Mouse (Mus musculus) limb, embryonic 12.5 days (tissue): ENCODE data around the gene Gpr156. TPM values are rescaled to one million over a fixed set of nuclear protein-coding genes. Genes with fewer than 3 reads are reported as not detected.
A peak's percentile ranks its signal among the peaks of the same experiment; 100 is the strongest.

Source experiments
- ATAC-seq: fragments of 200-750 bp; cut with Nextera tagmentation; 2 replicates; pipeline ENCODE4 v1.8.0; 2017; ENCODE audit warnings: low read depth, moderate TSS enrichment; ENCODE audit not compliant: insufficient number of reproducible peaks, insufficient read depth, low FRiP score, low TSS enrichment
- H3K27ac ChIP-seq: fragments of 300-500 bp; sonication (generic); 2 replicates; pipeline ENCODE4 v1.5.1; 2016; ENCODE audit warnings: mild to moderate bottlenecking, moderate library complexity
- H3K27me3 ChIP-seq: fragments of 300-500 bp; sonication (generic); 2 replicates; pipeline ENCODE4 v1.6.1; 2016; ENCODE audit warnings: mild to moderate bottlenecking, moderate library complexity
- H3K36me3 ChIP-seq: fragments of 300-500 bp; sonication (generic); 2 replicates; pipeline ENCODE4 v1.6.1; 2016; ENCODE audit warnings: mild to moderate bottlenecking, moderate library complexity
- H3K4me1 ChIP-seq: fragments of 300-500 bp; sonication (generic); replicated peaks from 2 replicates; pipeline ENCODE4 v1.6.1; 2016
- H3K4me2 ChIP-seq: fragments of 300-500 bp; sonication (generic); 2 replicates; pipeline ENCODE4 v1.6.1; 2016; ENCODE audit warnings: mild to moderate bottlenecking, moderate library complexity
- H3K4me3 ChIP-seq: fragments of 300-500 bp; sonication (generic); replicated peaks from 2 replicates; pipeline ENCODE4 v1.5.1; 2016; ENCODE audit warnings: mild to moderate bottlenecking
- H3K9ac ChIP-seq: fragments of 300-500 bp; sonication (generic); replicated peaks from 2 replicates; pipeline ENCODE4 v1.6.1; 2016; ENCODE audit warnings: mild to moderate bottlenecking, moderate library complexity
- H3K9me3 ChIP-seq: fragments of 300-500 bp; sonication (generic); 2 replicates; pipeline ENCODE4 v1.6.1; 2016; ENCODE audit warnings: mild to moderate bottlenecking, moderate library complexity
- WGBS: fragments of 180-500 bp; shearing (Covaris S2); methylation state at CpG from one replicate; pipeline ENCODE4 v1.1.7; 2016; 5-methylcytosine and 5-hydroxymethylcytosine counted together
- polyA plus RNA-seq: library from polyadenylated mRNA; unstranded; fragments of >200 nt; fragmentation: Nextera tagmentation; extraction: Ambion mirVana; gene quantifications from 2 replicates; pipeline ENCODE4 v1.2.1, GENCODE M21; 2016

The Gpr156 gene
- polyA plus RNA-seq, 1 experiment from 2014 or later = 1.5 TPM

DNA sequence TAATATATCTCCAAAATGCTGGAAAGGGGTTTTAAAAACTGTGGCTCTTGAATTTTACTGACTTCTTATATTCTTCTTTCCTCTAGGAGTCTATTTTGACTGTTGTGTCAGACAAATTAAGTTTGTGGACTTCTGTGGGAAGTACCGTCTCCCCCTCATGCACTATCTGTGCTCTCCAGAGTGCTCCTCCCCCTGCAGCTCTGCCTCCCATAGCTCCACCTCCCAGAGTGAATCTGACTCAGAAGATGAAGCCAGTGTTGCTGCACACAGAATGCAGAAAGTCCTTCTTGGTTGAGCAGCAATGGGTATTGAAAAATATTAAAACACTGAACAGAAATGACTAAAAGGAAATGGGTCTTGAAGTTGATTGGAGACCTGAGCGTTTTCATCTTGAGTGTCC lies 35.1 kb upstream of the Gpr156 start:
- ATAC-seq = no peak
- no peak overlapping the region for H3K9ac ChIP-seq
- H3K36me3 ChIP-seq = peaks cover 75% of the 10 kb centered on the region
- H3K4me3 ChIP-seq = no peak overlapping the region
- no peak overlapping the region for H3K27ac ChIP-seq
- H3K4me1 ChIP-seq = no peaks in the 10 kb centered on the region; the same call in 1 of the 2 replicates
- H3K27me3 ChIP-seq = no peaks in the 10 kb centered on the region
- WGBS = 89% methylated on average over 2 of the region's 2 CpGs
- H3K4me2 ChIP-seq = no peak overlapping the region
- H3K9me3 ChIP-seq = no peaks in the 10 kb centered on the region

- H3K9me3 ChIP-seq = no peaks in the 10 kb centered on the region; the same call in 1 of the 2 replicates
- H3K27me3 ChIP-seq = no peaks in the 10 kb centered on the region
- peaks cover 14% of the 10 kb centered on the region for H3K4me1 ChIP-seq
- no peak overlapping the region for H3K4me2 ChIP-seq
- 90% methylated on average over 3 of the region's 3 CpGs for WGBS
- H3K27ac ChIP-seq = no peak overlapping the region
- no peak overlapping the region for H3K9ac ChIP-seq
- no peak overlapping the region for H3K4me3 ChIP-seq
- ATAC-seq = no peak
- peaks cover 13% of the 10 kb centered on the region; the same call in 1 of the 2 replicates for H3K36me3 ChIP-seq
Measured at GRCm38 (mm10) chr16:37888986-37889385, 27.3 kb upstream of the Gpr156 start.

DNA sequence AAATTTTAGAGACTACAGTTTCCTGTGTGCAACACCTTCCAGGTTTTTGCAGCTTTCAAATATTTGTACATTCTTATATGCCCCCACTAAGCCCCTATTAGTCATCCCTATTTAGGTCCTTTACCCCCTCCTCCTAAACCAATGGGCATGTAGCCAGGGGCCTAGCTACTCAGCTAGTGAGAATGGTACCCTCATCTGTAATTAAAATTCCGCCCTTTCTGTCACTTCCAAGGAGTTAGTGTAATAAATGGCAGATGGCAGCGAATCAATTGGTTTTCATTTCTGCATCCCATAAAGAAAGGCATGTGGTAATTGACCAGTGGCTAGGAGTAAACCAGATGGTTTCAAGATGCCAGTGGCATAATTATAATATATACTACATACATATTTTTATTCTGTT lies 23.6 kb upstream of the Gpr156 start:
- Histone ChIP-seq H3K4me1 (peaks cover 19% of the 10 kb centered on the region), H3K4me2 (no peak overlapping the region), H3K9ac (no peak overlapping the region), H3K27me3 (no peaks in the 10 kb centered on the region), H3K36me3 (peaks cover 9% of the 10 kb centered on the region; the same call in 1 of the 2 replicates), H3K4me3 (no peak overlapping the region), H3K9me3 (no peaks in the 10 kb centered on the region; the same call in 1 of the 2 replicates), H3K27ac (peak overlapping the region; percentile 77; the same call in 1 of the 2 replicates)
- ATAC-seq = no peak
- WGBS = 16% methylated on average over 2 of the region's 2 CpGs

GRCm38 (mm10) chr16:37893381-37893780 lies 22.9 kb upstream of the Gpr156 start:
- H3K4me3 ChIP-seq = no peak overlapping the region
- H3K27ac ChIP-seq = peak overlapping the region; percentile 77
- WGBS = 43% methylated on average over 6 of the region's 6 CpGs
- H3K27me3 ChIP-seq = no peaks in the 10 kb centered on the region
- H3K4me1 ChIP-seq = peaks cover 24% of the 10 kb centered on the region
- peaks cover 9% of the 10 kb centered on the region; the same call in 1 of the 2 replicates for H3K36me3 ChIP-seq
- no peak overlapping the region for H3K4me2 ChIP-seq
- no peak for ATAC-seq
- H3K9me3 ChIP-seq = no peaks in the 10 kb centered on the region; the same call in 1 of the 2 replicates
- no peak overlapping the region for H3K9ac ChIP-seq

DNA sequence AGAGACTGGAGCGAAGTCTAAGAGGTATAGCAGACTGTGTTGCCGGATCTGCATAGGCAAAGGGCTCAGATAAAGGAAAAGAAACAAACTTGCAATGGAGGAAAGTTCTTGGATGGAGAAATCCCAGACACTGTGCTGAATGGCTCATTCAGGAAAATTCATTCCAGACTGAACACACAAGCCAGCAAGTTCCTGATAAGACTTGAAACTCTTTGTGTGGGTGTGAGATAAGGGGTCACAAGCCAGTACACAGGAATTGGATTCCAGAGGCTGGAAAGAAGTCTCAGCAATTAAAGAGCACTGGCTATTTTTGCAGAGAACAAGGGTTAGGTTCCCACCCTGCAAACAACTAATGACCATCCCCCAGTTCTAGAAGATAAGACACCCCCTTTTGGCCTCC lies 22.4 kb upstream of the Gpr156 start:
- H3K36me3 ChIP-seq = peaks cover 6% of the 10 kb centered on the region; the same call in 1 of the 2 replicates
- no peak for ATAC-seq
- H3K9me3 ChIP-seq = no peaks in the 10 kb centered on the region; the same call in 1 of the 2 replicates
- H3K27me3 ChIP-seq = no peaks in the 10 kb centered on the region
- no peak overlapping the region for H3K4me2 ChIP-seq
- H3K27ac ChIP-seq = no peak overlapping the region
- WGBS = 86% methylated on average over 2 of the region's 2 CpGs
- no peak overlapping the region for H3K9ac ChIP-seq
- no peak overlapping the region for H3K4me3 ChIP-seq
- H3K4me1 ChIP-seq = peaks cover 30% of the 10 kb centered on the region

GRCm38 (mm10) chr16:37898790-37899189 lies 17.5 kb upstream of the Gpr156 start:
- Histone ChIP-seq H3K27me3 (no peaks in the 10 kb centered on the region), H3K36me3 (no peaks in the 10 kb centered on the region), H3K9ac (no peak overlapping the region), H3K9me3 (no peaks in the 10 kb centered on the region), H3K27ac (peak overlapping the region; percentile 76), H3K4me1 (peaks cover 30% of the 10 kb centered on the region), H3K4me2 (no peak overlapping the region), H3K4me3 (no peak overlapping the region)
- WGBS = 70% methylated on average over 5 of the region's 5 CpGs
- no peak for ATAC-seq

GRCm38 (mm10) chr16:37899357-37899756 lies 16.9 kb upstream of the Gpr156 start:
- no peaks in the 10 kb centered on the region for H3K9me3 ChIP-seq
- ATAC-seq = peak; percentile 63; the same call in 1 of the 2 replicates
- peak overlapping the region; percentile 18; the same call in 1 of the 2 replicates for H3K27ac ChIP-seq

DNA sequence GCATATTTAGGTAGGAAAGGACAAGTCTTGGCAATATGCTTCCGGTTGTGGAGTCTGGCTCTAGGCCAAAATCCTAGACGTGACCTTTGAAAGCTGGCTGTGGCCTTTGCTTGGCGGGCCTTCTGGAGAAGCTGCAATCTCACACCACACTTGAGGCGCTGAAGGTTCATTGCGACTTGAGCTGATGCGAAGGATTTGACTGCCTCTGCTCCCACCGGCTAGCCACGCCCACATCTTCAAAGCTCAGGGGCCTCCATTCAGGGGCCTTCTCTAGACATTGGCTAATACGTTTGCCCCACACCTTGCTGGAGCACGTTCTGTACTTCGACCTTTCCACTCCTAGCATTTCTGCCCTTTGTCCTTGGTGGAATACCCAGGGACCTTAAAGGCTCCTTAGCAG lies 15.0 kb upstream of the Gpr156 start:
- no peaks in the 10 kb centered on the region for H3K27me3 ChIP-seq
- H3K4me1 ChIP-seq = peaks cover 30% of the 10 kb centered on the region
- H3K27ac ChIP-seq = no peak overlapping the region
- H3K9ac ChIP-seq = no peak overlapping the region
- H3K4me2 ChIP-seq = no peak overlapping the region
- ATAC-seq = no peak
- H3K9me3 ChIP-seq = no peaks in the 10 kb centered on the region
- no peaks in the 10 kb centered on the region for H3K36me3 ChIP-seq
- H3K4me3 ChIP-seq = no peak overlapping the region
- WGBS = 29% methylated on average over 11 of the region's 11 CpGs

More at GRCm38 (mm10) chr16:37899357-37899756, 16.9 kb upstream of the Gpr156 start:
- Histone ChIP-seq H3K27me3 (no peaks in the 10 kb centered on the region), H3K9ac (no peak overlapping the region), H3K4me3 (no peak overlapping the region), H3K4me2 (peak overlapping the region; percentile 30; the same call in 1 of the 2 replicates), H3K36me3 (no peaks in the 10 kb centered on the region), H3K4me1 (peaks cover 30% of the 10 kb centered on the region)
- WGBS = 3% methylated on average over 2 of the region's 2 CpGs

DNA sequence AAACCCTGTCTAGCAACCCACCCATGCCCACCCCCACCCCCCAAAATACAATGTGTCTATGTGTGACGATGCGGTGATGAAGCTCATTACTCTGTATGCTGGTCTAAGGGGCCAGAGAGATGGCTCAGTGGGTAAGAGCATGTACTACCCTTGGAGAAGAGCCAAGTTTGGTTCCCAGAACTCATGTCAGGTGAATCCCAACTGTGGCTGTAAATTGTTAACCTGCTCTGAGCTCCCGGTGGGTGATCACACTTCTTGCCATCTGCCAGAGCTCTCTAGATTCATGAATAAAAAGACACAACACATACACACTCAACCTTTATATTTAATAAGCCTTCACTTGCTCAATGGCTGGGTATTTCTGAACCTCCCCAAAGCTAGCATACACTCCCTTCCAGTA lies 9.8 kb upstream of the Gpr156 start:
- H3K4me2 ChIP-seq = no peak overlapping the region
- H3K36me3 ChIP-seq = no peaks in the 10 kb centered on the region
- no peak overlapping the region for H3K4me3 ChIP-seq
- no peaks in the 10 kb centered on the region for H3K27me3 ChIP-seq
- ATAC-seq = no peak
- WGBS = 91% methylated on average over 3 of the region's 3 CpGs
- H3K9me3 ChIP-seq = no peaks in the 10 kb centered on the region
- no peak overlapping the region for H3K9ac ChIP-seq
- peaks cover 7% of the 10 kb centered on the region; the same call in 1 of the 2 replicates for H3K4me1 ChIP-seq
- no peak overlapping the region for H3K27ac ChIP-seq

DNA sequence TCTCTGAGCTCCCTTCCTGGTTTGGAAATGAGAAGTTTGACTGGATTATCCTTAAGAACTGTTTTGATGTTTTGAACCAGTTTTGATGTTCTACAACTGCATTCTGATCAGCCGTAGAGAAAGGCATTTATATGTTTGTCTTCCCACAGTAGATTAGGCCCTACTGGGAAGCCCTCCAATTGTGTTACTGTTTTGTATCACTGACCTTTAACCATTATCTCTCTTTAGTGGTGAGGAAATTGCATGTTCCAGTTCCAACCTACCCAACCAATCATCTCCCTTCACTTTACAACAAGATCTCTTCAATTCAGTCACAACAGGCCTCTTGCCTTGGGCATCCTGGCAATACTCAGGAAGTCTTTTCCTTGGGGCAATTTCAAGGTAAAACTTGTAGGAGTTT lies 5.2 kb upstream of the Gpr156 start:
- H3K4me2 ChIP-seq = no peak overlapping the region
- no peak overlapping the region for H3K27ac ChIP-seq
- peaks cover 19% of the 10 kb centered on the region; the same call in 1 of the 2 replicates for H3K4me1 ChIP-seq
- no peak for ATAC-seq
- no peak overlapping the region for H3K4me3 ChIP-seq
- no peaks in the 10 kb centered on the region for H3K36me3 ChIP-seq
- WGBS = 97% methylated on average over 1 of the region's 1 CpGs
- peaks cover 10% of the 10 kb centered on the region for H3K27me3 ChIP-seq
- H3K9ac ChIP-seq = no peak overlapping the region
- no peaks in the 10 kb centered on the region for H3K9me3 ChIP-seq

DNA sequence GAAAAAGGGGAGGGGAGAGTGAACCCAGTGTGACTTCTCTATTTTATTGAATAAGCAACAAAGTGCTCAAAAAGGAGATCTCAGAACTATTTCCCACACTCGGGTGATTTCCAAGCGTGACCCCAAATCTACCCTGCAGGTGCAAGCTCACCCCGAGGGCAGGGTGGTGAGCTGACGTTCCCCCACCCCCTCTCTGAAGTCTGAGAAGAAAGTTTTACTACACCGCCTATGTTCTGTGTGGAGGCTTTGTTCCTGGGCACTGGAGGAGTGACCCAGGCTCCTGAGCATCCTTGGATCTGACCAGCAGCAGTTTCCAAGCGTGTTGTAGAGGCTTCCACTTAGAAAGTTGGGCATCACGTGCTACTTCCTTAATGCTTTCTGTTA lies 514 bp downstream of the Gpr156 start:
- 0 out of 2 replicates have a peak overlapping the region, but pooled peaks have one; percentile 61 for H3K9ac ChIP-seq

DNA sequence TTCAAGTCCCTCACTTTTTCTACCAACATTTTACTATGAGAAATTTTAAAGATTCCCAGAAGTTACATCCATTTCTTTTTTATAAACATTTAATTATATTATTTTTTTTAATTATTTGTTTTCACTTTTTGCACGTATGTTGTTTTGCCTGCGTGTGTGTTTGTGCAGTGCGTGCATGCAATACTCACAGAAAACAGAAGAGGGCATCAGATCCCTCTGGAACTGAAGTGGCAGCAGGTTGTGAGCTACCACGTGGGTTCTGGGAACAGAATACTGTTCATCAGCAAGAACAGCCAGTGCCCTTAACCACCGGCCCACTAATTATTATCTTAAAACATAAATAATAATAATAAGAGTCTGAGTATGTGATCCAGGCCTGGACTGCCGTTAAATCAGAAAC lies 2.7 kb downstream of the Gpr156 start:
- Histone ChIP-seq H3K27me3 (peaks cover 23% of the 10 kb centered on the region), H3K4me2 (no peak overlapping the region), H3K36me3 (no peaks in the 10 kb centered on the region), H3K9me3 (no peaks in the 10 kb centered on the region), H3K4me3 (no peak overlapping the region), H3K4me1 (peaks cover 12% of the 10 kb centered on the region; the same call in 1 of the 2 replicates), H3K27ac (no peak overlapping the region), H3K9ac (no peak overlapping the region)
- ATAC-seq = no peak
- WGBS = 88% methylated on average over 6 of the region's 6 CpGs

More for the DNA sequence above, 514 bp downstream of the Gpr156 start:
- WGBS = 23% methylated on average over 7 of the region's 7 CpGs
- Histone ChIP-seq H3K4me1 (peaks cover 12% of the 10 kb centered on the region; the same call in 1 of the 2 replicates), H3K4me2 (peak overlapping the region; percentile 72), H3K36me3 (no peaks in the 10 kb centered on the region), H3K4me3 (peak overlapping the region; percentile 49), H3K27ac (no peak overlapping the region), H3K27me3 (peaks cover 23% of the 10 kb centered on the region), H3K9me3 (no peaks in the 10 kb centered on the region)
- ATAC-seq = no peak
